Mouse (Mus musculus) cerebellum, postnatal 14 days (tissue): ENCODE measurements around the gene Gm20896.
"Not testable (repeated sequence)": the region's sequence is repeated elsewhere in the genome, so short reads cannot be mapped to it uniquely, and the experiment has no call there.

Source experiments
- DNase-seq, 2 experiments: peaks; one replicate each; pipeline ENCODE4 v3.0.0; 2021; ENCODE audit warnings: mixed read lengths in 2 of 2

The Gm20896 gene

DNA sequence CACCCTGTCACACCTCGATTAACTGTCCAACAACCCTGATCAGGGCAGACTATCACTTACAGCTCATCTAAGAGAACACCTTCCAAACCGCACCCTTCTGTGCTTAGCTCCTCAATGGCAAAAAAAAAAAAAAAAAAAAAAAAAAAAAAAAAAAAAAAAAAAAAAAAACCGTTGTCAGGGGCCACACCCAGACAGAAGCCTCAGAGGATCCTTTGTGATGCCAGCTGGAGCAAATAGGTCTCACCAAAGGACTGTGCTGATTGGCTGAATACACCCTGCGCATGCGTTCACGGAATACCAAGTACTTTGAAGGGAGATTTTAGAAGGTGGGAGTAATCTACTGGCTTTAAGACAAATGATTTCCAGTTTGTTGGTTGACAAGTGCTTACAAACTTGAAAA, at the start of gene Gm20896:
Gene Gm20896, minus strand, starts transcription at position 101 of the 400 bp plus-strand sequence.
- not testable (repeated sequence) for DNase-seq
